Mouse (Mus musculus) regulatory T cell (primary cell): ENCODE data around the gene Cog5.

Experiments
- in situ Hi-C: fragments of 300-600 bp; cut with MboI, MseI; formaldehyde crosslinking; loops from one replicate; pipeline ENCODE4 v1.15.1; 2025; ENCODE audit warnings: high pct_unique_total_duplicates

The Cog5 gene

GRCm38 (mm10) chr12:31936657-31937300 lies 282.1 kb downstream of the Cog5 start:
- in situ Hi-C loops = no loop called here

- in situ Hi-C loops = no loop called here
Measured at GRCm38 (mm10) chr12:31937613-31938012, 282.9 kb downstream of the Cog5 start.

- in situ Hi-C loops = no loop called here
Measured at GRCm38 (mm10) chr12:31938391-31938997, 283.8 kb downstream of the Cog5 start.

GRCm38 (mm10) chr12:31939026-31939425 lies 284.4 kb downstream of the Cog5 start:
- in situ Hi-C loops = no loop called here

GRCm38 (mm10) chr12:31943020-31943654 lies 288.5 kb downstream of the Cog5 start:
- in situ Hi-C loops = loop anchor here (10.0 kb wide), 1 partner anchor 288 kb away; the partner anchor contains the start of genes Cog5 and Dus4l

GRCm38 (mm10) chr12:31944405-31944804 lies 289.7 kb downstream of the Cog5 start:
- in situ Hi-C loops = loop anchor here (10.0 kb wide), 1 partner anchor 290 kb away; the partner anchor contains the start of genes Cog5 and Dus4l

- in situ Hi-C loops = loop anchor here (10.0 kb wide), 1 partner anchor 293 kb away; the partner anchor contains the start of genes Cog5 and Dus4l
Measured at GRCm38 (mm10) chr12:31947476-31947875, 292.8 kb downstream of the Cog5 start.

GRCm38 (mm10) chr12:31948101-31949000 lies 293.7 kb downstream of the Cog5 start:
- in situ Hi-C loops = loop anchor here (10.0 kb wide), 1 partner anchor 294 kb away; the partner anchor contains the start of genes Cog5 and Dus4l

GRCm38 (mm10) chr12:31949193-31949741 lies 294.6 kb downstream of the Cog5 start:
- in situ Hi-C loops = loop anchor here (10.0 kb wide), 1 partner anchor 294 kb away; the partner anchor contains the start of genes Cog5 and Dus4l

GRCm38 (mm10) chr12:31949759-31950658 lies 295.3 kb downstream of the Cog5 start, which contains the start of gene Hbp1:
TSS of gene Hbp1 (minus strand) at chr12:31950535.
- in situ Hi-C loops = loop anchor here (10.0 to 25.0 kb wide), 2 partner anchors 295 to 437 kb away; partner anchors contain the start of genes Ccdc71l, Cog5 and Dus4l

GRCm38 (mm10) chr12:31950659-31951031 lies 296.0 kb downstream of the Cog5 start:
- in situ Hi-C loops = loop anchor here (25.0 kb wide), 1 partner anchor 437 kb away; the partner anchor contains the start of gene Ccdc71l

- in situ Hi-C loops = loop anchor here (25.0 kb wide), 1 partner anchor 431 kb away; the partner anchor contains the start of gene Ccdc71l
Measured at GRCm38 (mm10) chr12:31955843-31956242, 301.2 kb downstream of the Cog5 start.

- in situ Hi-C loops = loop anchor here (25.0 kb wide), 1 partner anchor 423 kb away; the partner anchor contains the start of gene Ccdc71l
Measured at GRCm38 (mm10) chr12:31964074-31964473, 309.4 kb downstream of the Cog5 start.

- in situ Hi-C loops = loop anchor here (5.0 to 25.0 kb wide), 3 partner anchors 177 to 422 kb away; partner anchors contain the start of gene Ccdc71l
Measured at GRCm38 (mm10) chr12:31965517-31966212, 311.0 kb downstream of the Cog5 start.

GRCm38 (mm10) chr12:31966405-31966804 lies 311.7 kb downstream of the Cog5 start:
- in situ Hi-C loops = loop anchor here (5.0 to 25.0 kb wide), 3 partner anchors 176 to 421 kb away; partner anchors contain the start of gene Ccdc71l

GRCm38 (mm10) chr12:31967536-31967935 lies 312.9 kb downstream of the Cog5 start:
- in situ Hi-C loops = loop anchor here (5.0 to 25.0 kb wide), 3 partner anchors 175 to 420 kb away; partner anchors contain the start of gene Ccdc71l

- in situ Hi-C loops = loop anchor here (5.0 to 25.0 kb wide), 3 partner anchors 173 to 418 kb away; partner anchors contain the start of gene Ccdc71l
Measured at GRCm38 (mm10) chr12:31969111-31969510, 314.4 kb downstream of the Cog5 start.

GRCm38 (mm10) chr12:31971547-31971946 lies 316.9 kb downstream of the Cog5 start:
- in situ Hi-C loops = loop anchor here (25.0 kb wide), 1 partner anchor 416 kb away; the partner anchor contains the start of gene Ccdc71l
